Mouse (Mus musculus): ENCODE measurements at regions not wholly inside any gene's neighbourhood (a gene's known extent, or its start where the extent isn't known, plus 50 kb on each side); places are given as distances from the start of the nearest gene placed in this dataset.

- Histone ChIP-seq H3K4me2 (replicated peaks; ENCODE audit: low read depth) (no peak overlapping the region), H3K27ac (ENCODE audit: low read depth, low read length) (no peak overlapping the region), H3K4me1 (replicated peaks; ENCODE audit: control insufficient read depth, insufficient read depth, low read length) (no peaks in the 10 kb centered on the region), H3K4me3 (ENCODE audit: low read depth, low read length) (no peak overlapping the region), H3K9me3 (ENCODE audit: control insufficient read depth) (no peaks in the 10 kb centered on the region), H3K36me3 (ENCODE audit: control insufficient read depth, insufficient read depth) (no peaks in the 10 kb centered on the region), H3K9ac (ENCODE audit: low read depth, low read length) (no peak overlapping the region), H3K27me3 (replicated peaks; ENCODE audit: control insufficient read depth, insufficient read depth, low read length) (no peaks in the 10 kb centered on the region)
- peak; percentile 51 for ATAC-seq
- 30% methylated on average over 2 of the region's 2 CpGs for WGBS
- TF ChIP-seq CTCF (IDR thresholded peaks at IDR 0.05; ENCODE audit: low read depth) = no peak
Observed at GRCm38 (mm10) chr9:79111326-79111725, 496.0 kb downstream of the Cd109 start.

- no peak for ATAC-seq
- 67% methylated on average over 1 of the region's 1 CpGs for WGBS
- H3K27me3 ChIP-seq (replicated peaks; ENCODE audit: control insufficient read depth, insufficient read depth, low read length) = no peaks in the 10 kb centered on the region
- no peaks in the 10 kb centered on the region for H3K36me3 ChIP-seq (ENCODE audit: control insufficient read depth, insufficient read depth)
- H3K4me1 ChIP-seq (replicated peaks; ENCODE audit: control insufficient read depth, insufficient read depth, low read length) = no peaks in the 10 kb centered on the region
- no peak overlapping the region for H3K4me2 ChIP-seq (replicated peaks; ENCODE audit: low read depth)
- no peak for TF ChIP-seq CTCF (IDR thresholded peaks at IDR 0.05; ENCODE audit: low read depth)
- no peak overlapping the region for H3K4me3 ChIP-seq (ENCODE audit: low read depth, low read length)
- H3K9me3 ChIP-seq (ENCODE audit: control insufficient read depth) = no peaks in the 10 kb centered on the region
- no peak overlapping the region for H3K9ac ChIP-seq (ENCODE audit: low read depth, low read length)
- no peak overlapping the region for H3K27ac ChIP-seq (ENCODE audit: low read depth, low read length)
Observed at GRCm38 (mm10) chr9:79140970-79141369, 525.6 kb downstream of the Cd109 start.

DNA sequence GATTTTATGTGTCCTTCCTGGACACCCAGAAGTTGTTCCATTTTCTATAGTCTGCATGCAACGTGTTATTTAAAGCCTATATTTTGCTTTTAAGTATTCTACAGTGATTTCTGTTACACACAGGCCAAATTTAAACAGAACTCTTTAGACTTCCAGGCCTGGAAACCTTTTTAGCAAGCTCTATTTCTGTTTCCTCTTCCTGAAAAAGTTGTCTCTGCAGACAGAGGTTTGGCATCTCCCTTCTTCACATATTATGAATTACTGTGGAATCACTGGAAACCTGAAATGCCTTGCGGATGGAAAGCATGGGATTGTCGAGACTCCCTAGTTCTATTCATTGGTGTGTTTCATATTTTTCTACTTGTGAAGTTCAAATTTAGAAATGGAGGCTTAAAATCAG is 530.7 kb downstream of the Cd109 start:
- no peak for TF ChIP-seq CTCF (IDR thresholded peaks at IDR 0.05; ENCODE audit: low read depth)
- no peaks in the 10 kb centered on the region for H3K27me3 ChIP-seq (replicated peaks; ENCODE audit: control insufficient read depth, insufficient read depth, low read length)
- WGBS = 75% methylated on average over 3 of the region's 3 CpGs
- no peaks in the 10 kb centered on the region for H3K36me3 ChIP-seq (ENCODE audit: control insufficient read depth, insufficient read depth)
- H3K4me3 ChIP-seq (ENCODE audit: low read depth, low read length) = no peak overlapping the region
- H3K4me2 ChIP-seq (replicated peaks; ENCODE audit: low read depth) = no peak overlapping the region
- H3K27ac ChIP-seq (ENCODE audit: low read depth, low read length) = no peak overlapping the region
- H3K9ac ChIP-seq (ENCODE audit: low read depth, low read length) = no peak overlapping the region
- no peaks in the 10 kb centered on the region for H3K4me1 ChIP-seq (replicated peaks; ENCODE audit: control insufficient read depth, insufficient read depth, low read length)
- no peaks in the 10 kb centered on the region for H3K9me3 ChIP-seq (ENCODE audit: control insufficient read depth)
- no peak for ATAC-seq

DNA sequence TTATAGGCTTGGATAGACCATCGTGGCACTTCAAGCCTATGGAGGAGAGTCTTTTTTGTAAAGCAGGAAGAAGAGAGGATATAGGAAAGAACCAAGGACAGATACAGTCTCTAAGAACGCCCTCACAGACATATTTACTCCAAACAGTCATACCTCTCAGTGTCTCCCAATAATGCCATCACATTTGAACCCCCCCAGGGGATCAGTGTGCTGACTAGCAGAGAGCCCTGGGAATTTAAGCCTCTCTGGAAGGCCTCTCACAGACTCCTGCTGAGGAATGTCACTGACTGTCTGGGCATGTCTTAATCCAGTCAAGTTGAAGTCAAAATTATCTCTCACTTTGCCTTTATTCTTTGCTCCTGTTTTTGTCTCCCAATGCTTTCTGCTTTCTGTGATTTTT is 550.2 kb downstream of the Cd109 start:
- Histone ChIP-seq H3K9me3 (ENCODE audit: control insufficient read depth) (no peaks in the 10 kb centered on the region), H3K4me1 (replicated peaks; ENCODE audit: control insufficient read depth, insufficient read depth, low read length) (no peaks in the 10 kb centered on the region), H3K9ac (ENCODE audit: low read depth, low read length) (no peak overlapping the region), H3K4me3 (ENCODE audit: low read depth, low read length) (no peak overlapping the region), H3K4me2 (replicated peaks; ENCODE audit: low read depth) (no peak overlapping the region), H3K27ac (ENCODE audit: low read depth, low read length) (no peak overlapping the region), H3K36me3 (ENCODE audit: control insufficient read depth, insufficient read depth) (no peaks in the 10 kb centered on the region), H3K27me3 (replicated peaks; ENCODE audit: control insufficient read depth, insufficient read depth, low read length) (no peaks in the 10 kb centered on the region)
- TF ChIP-seq CTCF (IDR thresholded peaks at IDR 0.05; ENCODE audit: low read depth) = no peak
- no peak for ATAC-seq
- WGBS = 63% methylated on average over 2 of the region's 2 CpGs

DNA sequence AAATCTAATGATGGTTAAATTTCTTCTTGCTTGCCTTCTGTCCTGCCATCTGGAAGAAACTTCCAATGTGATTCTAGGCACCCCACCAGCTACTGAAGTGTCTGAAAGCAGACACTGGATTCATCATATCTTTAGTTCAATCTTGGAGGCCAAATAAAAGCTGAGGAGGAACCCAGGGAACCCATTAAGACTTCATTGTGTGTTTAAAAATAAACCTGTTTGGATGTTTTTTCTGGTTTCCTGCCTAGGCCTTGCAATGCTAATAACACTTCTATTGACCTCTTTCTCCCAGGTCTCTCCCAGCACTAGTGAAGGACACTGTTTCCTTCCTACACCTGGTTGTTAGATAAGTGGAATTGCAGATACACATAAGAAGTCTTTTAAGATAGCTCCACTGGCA is 545.6 kb downstream of the Col12a1 start:
- Histone ChIP-seq H3K36me3 (ENCODE audit: control insufficient read depth, insufficient read depth) (no peaks in the 10 kb centered on the region), H3K27me3 (replicated peaks; ENCODE audit: control insufficient read depth, insufficient read depth, low read length) (no peaks in the 10 kb centered on the region), H3K4me3 (ENCODE audit: low read depth, low read length) (no peak overlapping the region), H3K4me2 (replicated peaks; ENCODE audit: low read depth) (no peak overlapping the region), H3K9ac (ENCODE audit: low read depth, low read length) (no peak overlapping the region), H3K4me1 (replicated peaks; ENCODE audit: control insufficient read depth, insufficient read depth, low read length) (no peaks in the 10 kb centered on the region), H3K27ac (ENCODE audit: low read depth, low read length) (no peak overlapping the region), H3K9me3 (ENCODE audit: control insufficient read depth) (no peaks in the 10 kb centered on the region)
- no peak for TF ChIP-seq CTCF (IDR thresholded peaks at IDR 0.05; ENCODE audit: low read depth)
- ATAC-seq = no peak

DNA sequence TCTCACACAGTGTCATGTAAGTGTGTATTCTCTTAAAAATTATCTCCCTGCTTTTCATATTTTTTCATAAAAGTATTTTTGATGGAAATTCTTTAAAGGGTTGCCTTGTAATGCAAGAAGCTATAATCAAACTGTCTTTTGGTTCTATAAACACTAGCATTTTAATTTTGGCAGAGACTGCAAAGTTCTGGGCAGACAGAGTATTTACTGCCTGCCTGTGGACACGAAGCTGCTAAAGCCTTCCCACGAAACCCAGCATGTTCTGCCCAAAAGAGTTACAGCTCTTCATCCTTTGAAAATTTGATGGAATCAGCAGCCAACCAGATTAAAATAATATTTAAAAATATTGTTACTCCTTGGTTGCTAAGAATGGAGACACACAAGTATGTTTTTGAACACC is 538.7 kb downstream of the Col12a1 start:
- Histone ChIP-seq H3K36me3 (ENCODE audit: control insufficient read depth, insufficient read depth) (no peaks in the 10 kb centered on the region), H3K4me2 (replicated peaks; ENCODE audit: low read depth) (no peak overlapping the region), H3K4me3 (ENCODE audit: low read depth, low read length) (no peak overlapping the region), H3K9me3 (ENCODE audit: control insufficient read depth) (no peaks in the 10 kb centered on the region), H3K4me1 (replicated peaks; ENCODE audit: control insufficient read depth, insufficient read depth, low read length) (no peaks in the 10 kb centered on the region), H3K27me3 (replicated peaks; ENCODE audit: control insufficient read depth, insufficient read depth, low read length) (no peaks in the 10 kb centered on the region), H3K27ac (ENCODE audit: low read depth, low read length) (no peak overlapping the region), H3K9ac (ENCODE audit: low read depth, low read length) (no peak overlapping the region)
- no peak for ATAC-seq
- 63% methylated on average over 2 of the region's 2 CpGs for WGBS
- TF ChIP-seq CTCF (IDR thresholded peaks at IDR 0.05; ENCODE audit: low read depth) = no peak

- Histone ChIP-seq H3K4me3 (ENCODE audit: low read depth, low read length) (no peak overlapping the region), H3K27me3 (replicated peaks; ENCODE audit: control insufficient read depth, insufficient read depth, low read length) (no peaks in the 10 kb centered on the region), H3K36me3 (ENCODE audit: control insufficient read depth, insufficient read depth) (no peaks in the 10 kb centered on the region), H3K4me2 (replicated peaks; ENCODE audit: low read depth) (no peak overlapping the region), H3K9me3 (ENCODE audit: control insufficient read depth) (no peaks in the 10 kb centered on the region), H3K9ac (ENCODE audit: low read depth, low read length) (no peak overlapping the region), H3K27ac (ENCODE audit: low read depth, low read length) (no peak overlapping the region), H3K4me1 (replicated peaks; ENCODE audit: control insufficient read depth, insufficient read depth, low read length) (no peaks in the 10 kb centered on the region)
- 87% methylated on average over 2 of the region's 2 CpGs for WGBS
- no peak for TF ChIP-seq CTCF (IDR thresholded peaks at IDR 0.05; ENCODE audit: low read depth)
- no peak for ATAC-seq
Observed at GRCm38 (mm10) chr9:79195420-79195819, 523.2 kb downstream of the Col12a1 start.
